Mouse (Mus musculus) liver, postnatal 0 days (tissue): ENCODE measurements around the gene Zscan4b. TPM values are rescaled to one million over a fixed set of nuclear protein-coding genes. Genes with fewer than 3 reads are reported as not detected.
"Not testable (repeated sequence)": the region's sequence is repeated elsewhere in the genome, so short reads cannot be mapped to it uniquely, and the experiment has no call there.

Experiments used
- ATAC-seq: fragments of 200-750 bp; cut with Nextera tagmentation; 2 replicates; pipeline ENCODE4 v1.8.0; 2017; ENCODE audit warnings: mild to moderate bottlenecking, moderate library complexity
- DNase-seq: peaks from one replicate; pipeline ENCODE4 v3.0.0-alpha.2; 2016
- H3K27ac ChIP-seq: fragments of 300-500 bp; sonication (generic); 2 replicates; pipeline ENCODE4 v1.5.1; 2014; ENCODE audit warnings: antibody characterized with exemption, moderate library complexity, mild to moderate bottlenecking, low read depth
- H3K27me3 ChIP-seq: fragments of 300-500 bp; sonication (generic); 2 replicates; pipeline ENCODE4 v1.6.1; 2014; ENCODE audit warnings: low read length, control low read depth, mixed read lengths; ENCODE audit not compliant: insufficient read depth
- H3K36me3 ChIP-seq: fragments of 300-500 bp; sonication (generic); replicated peaks from 2 replicates; pipeline ENCODE4 v1.6.1; 2014; ENCODE audit warnings: mild to moderate bottlenecking, control low read depth, low read length, moderate library complexity, mixed read lengths; ENCODE audit not compliant: insufficient read depth
- H3K4me1 ChIP-seq: fragments of 300-500 bp; sonication (generic); 2 replicates; pipeline ENCODE4 v1.6.1; 2014; ENCODE audit warnings: antibody characterized with exemption, mild to moderate bottlenecking, control low read depth; ENCODE audit not compliant: insufficient read depth
- H3K4me2 ChIP-seq: fragments of 300-500 bp; sonication (generic); 2 replicates; pipeline ENCODE4 v1.6.1; 2014; ENCODE audit warnings: low read depth, mild to moderate bottlenecking, low read length, moderate library complexity, mixed read lengths
- H3K4me3 ChIP-seq: fragments of 300-500 bp; sonication (generic); 2 replicates; pipeline ENCODE4 v1.5.1; 2014; ENCODE audit warnings: low read depth, low read length
- H3K9ac ChIP-seq: fragments of 300-500 bp; sonication (generic); replicated peaks from 2 replicates; pipeline ENCODE4 v1.6.1; 2014; ENCODE audit warnings: mild to moderate bottlenecking, moderate library complexity
- H3K9me3 ChIP-seq: fragments of 300-500 bp; sonication (generic); 2 replicates; pipeline ENCODE4 v1.6.1; 2016; ENCODE audit warnings: mild to moderate bottlenecking, control low read depth, low read length, mixed read lengths
- WGBS: fragments of 180-500 bp; shearing (Covaris S2); extraction: QIAGEN DNeasy Blood & Tissue Kit; methylation state at CpG from one replicate; pipeline ENCODE4 v1.1.7; 2014; ENCODE audit not compliant: insufficient replicate concordance; 5-methylcytosine and 5-hydroxymethylcytosine counted together
- polyA plus RNA-seq: library from polyadenylated mRNA; unstranded; fragments of >200 nt; fragmentation: Nextera tagmentation; extraction: Ambion mirVana; gene quantifications from 2 replicates; pipeline ENCODE4 v1.2.1, GENCODE M21; 2015

Gene Zscan4b
- polyA plus RNA-seq = not detected in 2 replicates

GRCm38 (mm10) chr7:10904950-10905349 is at the start of gene Zscan4b:
TSS of gene Zscan4b (minus strand) at chr7:10905050.
- DNase-seq, H3K4me2 ChIP-seq, H3K9ac ChIP-seq, H3K9me3 ChIP-seq, H3K4me3 ChIP-seq, H3K27ac ChIP-seq, ATAC-seq, H3K36me3 ChIP-seq, H3K27me3 ChIP-seq, H3K4me1 ChIP-seq: not testable (repeated sequence)
- WGBS = 83% methylated on average over 1 of the region's 1 CpGs

Other genes starting within 250 kb of the Zscan4b start
- gene Nlrp4b, start 217.3 kb downstream of the Zscan4b start, polyA plus RNA-seq = not detected in 2 replicates
- gene Vmn1r71, start 150.7 kb downstream of the Zscan4b start, polyA plus RNA-seq = not detected in 2 replicates
- gene Zscan4c, start 100.7 kb upstream of the Zscan4b start, polyA plus RNA-seq = not detected in 2 replicates
- not detected in 2 replicates for gene Zscan4-ps1, start 164.6 kb upstream of the Zscan4b start, polyA plus RNA-seq